Mouse (Mus musculus) C2C12 (cell line): Measurements from ENCODE around the gene Vat1.

Experiments
- CTCF ChIP-seq: IDR thresholded peaks from one replicate; pipeline ENCODE4 v1.5.1; 2011; ENCODE audit not compliant: control insufficient read depth, insufficient read depth, insufficient read length
- MAX ChIP-seq: IDR thresholded peaks from one replicate; pipeline ENCODE4 v1.6.1; 2011; ENCODE audit warnings: mild to moderate bottlenecking, control low read depth
- MYOG ChIP-seq: IDR thresholded peaks from one replicate; pipeline ENCODE4 v1.6.1; 2011; ENCODE audit not compliant: control insufficient read depth, insufficient read length; ENCODE audit errors: extremely low read depth

GRCm38 (mm10) chr11:101431327-101431726 lies 34.7 kb downstream of the Vat1 start:
- TF ChIP-seq CTCF: no peak
- TF ChIP-seq MAX: no peak
- no peak for TF ChIP-seq MYOG
